Mouse (Mus musculus) CH12.LX (cell line): ENCODE results near the gene Senp6. TPM values are rescaled to one million over a fixed set of nuclear protein-coding genes. Genes with fewer than 3 reads are reported as not detected.
A peak's percentile ranks its signal among the peaks of the same experiment; 100 is the strongest.

Experiments used
- DNase-seq: peaks from one replicate; pipeline ENCODE4 v3.0.0-alpha.2; 2013; ENCODE audit errors: extremely low read depth
- H3K27ac ChIP-seq: 2 replicates; pipeline ENCODE4 v1.5.1; 2012; ENCODE audit warnings: low read depth, mild to moderate bottlenecking, control low read depth, moderate library complexity; ENCODE audit not compliant: insufficient read depth
- H3K27me3 ChIP-seq: replicated peaks from 2 replicates; pipeline ENCODE3; 2012; ENCODE audit warnings: inconsistent platforms
- H3K36me3 ChIP-seq, 2 experiments: replicated peaks in 1 of 2; 2 replicates each; pipeline versions ENCODE3 to v1.6.1; 2012; ENCODE audit warnings: inconsistent platforms in 1 of 2, low read length in 1 of 2, mild to moderate bottlenecking in 1 of 2, mixed read lengths in 1 of 2, moderate library complexity in 1 of 2; ENCODE audit not compliant: control insufficient read depth in 1 of 2, insufficient read depth in 1 of 2
- H3K4me1 ChIP-seq, 2 experiments: 2 replicates each; pipeline ENCODE4 v1.6.1; 2012; ENCODE audit warnings: inconsistent platforms in 1 of 2, moderate library complexity in 1 of 2; ENCODE audit not compliant: insufficient read depth in 2 of 2, control insufficient read depth in 1 of 2
- H3K4me2 ChIP-seq: 2 replicates; pipeline ENCODE4 v1.6.1; 2012; ENCODE audit warnings: low read depth, mild to moderate bottlenecking, control low read depth; ENCODE audit not compliant: poor library complexity, insufficient read depth, severe bottlenecking
- H3K4me3 ChIP-seq, 3 experiments: fragments of 150-350 bp in 1 of 3; sonication (generic) in 1 of 3; replicated peaks in 1 of 3; 2 replicates each; pipeline versions ENCODE3 to v1.5.1; 2011 to 2012; ENCODE audit warnings: low read depth in 2 of 3, low read length in 2 of 3, mild to moderate bottlenecking in 2 of 3, moderate library complexity in 2 of 3, control low read depth in 1 of 3, improper control_type of control experiment in 1 of 3, inconsistent platforms in 1 of 3, mixed read lengths in 1 of 3; ENCODE audit not compliant: poor library complexity in 1 of 3
- H3K79me2 ChIP-seq: replicated peaks from 2 replicates; pipeline ENCODE4 v1.6.1; 2012; ENCODE audit warnings: mild to moderate bottlenecking, moderate library complexity; ENCODE audit not compliant: control insufficient read depth, poor library complexity, insufficient read depth, severe bottlenecking; ENCODE audit errors: extremely low read depth
- H3K9ac ChIP-seq: 2 replicates; pipeline ENCODE4 v1.6.1; 2012; ENCODE audit warnings: low read depth, mild to moderate bottlenecking, control low read depth, moderate library complexity; ENCODE audit not compliant: insufficient read depth
- H3K9me3 ChIP-seq: replicated peaks from 2 replicates; pipeline ENCODE3; 2012; ENCODE audit warnings: low read length, inconsistent platforms, mixed read lengths
- BHLHE40 ChIP-seq: IDR thresholded peaks from 2 replicates; pipeline ENCODE4 v1.6.1; 2011; ENCODE audit warnings: mild to moderate bottlenecking, low read depth, low read length, improper control_type of control experiment
- CHD1 ChIP-seq: IDR thresholded peaks from 2 replicates; pipeline ENCODE4 v1.6.1; 2012; ENCODE audit warnings: low read depth, low read length, improper control_type of control experiment, inconsistent platforms
- CTCF ChIP-seq, 2 experiments: IDR thresholded peaks in 1 of 2; conservative IDR thresholded peaks in 1 of 2; 2 replicates each; pipeline ENCODE4 v1.5.1; 2011 to 2012; ENCODE audit warnings: low read depth in 2 of 2, low read length in 2 of 2, improper control_type of control experiment in 1 of 2, inconsistent platforms in 1 of 2, mild to moderate bottlenecking in 1 of 2, moderate library complexity in 1 of 2
- E2F4 ChIP-seq: IDR thresholded peaks from 2 replicates; pipeline ENCODE4 v1.6.1; 2011; ENCODE audit warnings: low read depth, low read length, improper control_type of control experiment; ENCODE audit not compliant: insufficient replicate concordance
- ELF1 ChIP-seq: IDR thresholded peaks from 2 replicates; pipeline ENCODE4 v1.6.1; 2014; ENCODE audit warnings: low read depth, mild to moderate bottlenecking, inconsistent platforms, low read length, improper control_type of control experiment
- EP300 ChIP-seq: IDR thresholded peaks from 2 replicates; pipeline ENCODE4 v1.6.1; 2011; ENCODE audit warnings: low read length, improper control_type of control experiment
- GABPA ChIP-seq: IDR thresholded peaks from 2 replicates; pipeline ENCODE4 v1.6.1; 2012; ENCODE audit warnings: low read depth, low read length, improper control_type of control experiment, inconsistent platforms; ENCODE audit not compliant: insufficient replicate concordance
- HCFC1 ChIP-seq: IDR thresholded peaks from 2 replicates; pipeline ENCODE4 v1.6.1; 2012; ENCODE audit warnings: low read depth, mild to moderate bottlenecking, inconsistent platforms, low read length, improper control_type of control experiment
- IRF4 ChIP-seq: IDR thresholded peaks from 2 replicates; pipeline ENCODE4 v1.6.1; 2014; ENCODE audit warnings: low read depth, mild to moderate bottlenecking, inconsistent platforms, low read length, improper control_type of control experiment
- JUN ChIP-seq: IDR thresholded peaks from 2 replicates; pipeline ENCODE4 v1.6.1; 2011; ENCODE audit warnings: low read depth, mild to moderate bottlenecking, low read length, improper control_type of control experiment, moderate library complexity; ENCODE audit not compliant: insufficient read depth
- JUND ChIP-seq: conservative IDR thresholded peaks from 2 replicates; pipeline ENCODE4 v1.6.1; 2011; ENCODE audit warnings: low read depth, low read length, improper control_type of control experiment
- KAT2A ChIP-seq: IDR thresholded peaks from 2 replicates; pipeline ENCODE4 v1.6.1; 2012; ENCODE audit warnings: low read length, improper control_type of control experiment, inconsistent platforms; ENCODE audit not compliant: insufficient replicate concordance
- MAFK ChIP-seq: IDR thresholded peaks from 2 replicates; pipeline ENCODE4 v1.6.1; 2011; ENCODE audit warnings: low read length, improper control_type of control experiment; ENCODE audit not compliant: insufficient replicate concordance
- MAX ChIP-seq: IDR thresholded peaks from 2 replicates; pipeline ENCODE4 v1.6.1; 2011; ENCODE audit warnings: low read length, improper control_type of control experiment
- MEF2A ChIP-seq: IDR thresholded peaks from 2 replicates; pipeline ENCODE4 v1.6.1; 2014; ENCODE audit warnings: low read depth, mild to moderate bottlenecking, inconsistent platforms, low read length, improper control_type of control experiment, borderline replicate concordance
- MXI1 ChIP-seq: IDR thresholded peaks from 2 replicates; pipeline ENCODE4 v1.6.1; 2011; ENCODE audit warnings: mild to moderate bottlenecking, low read depth, low read length, improper control_type of control experiment
- MYC ChIP-seq: IDR thresholded peaks from 2 replicates; pipeline ENCODE4 v1.6.1; 2011; ENCODE audit warnings: low read depth, mild to moderate bottlenecking, improper control_type of control experiment, low read length
- NRF1 ChIP-seq: IDR thresholded peaks from 2 replicates; pipeline ENCODE4 v1.6.1; 2014; ENCODE audit warnings: low read depth, mild to moderate bottlenecking, inconsistent platforms, low read length, improper control_type of control experiment, moderate library complexity
- PAX5 ChIP-seq: IDR thresholded peaks from 2 replicates; pipeline ENCODE4 v1.6.1; 2012; ENCODE audit warnings: low read length, inconsistent platforms, mixed read lengths
- RAD21 ChIP-seq: IDR thresholded peaks from 2 replicates; pipeline ENCODE4 v1.6.1; 2011; ENCODE audit warnings: low read depth, mild to moderate bottlenecking, low read length, improper control_type of control experiment, moderate library complexity
- SMC3 ChIP-seq: IDR thresholded peaks from 2 replicates; pipeline ENCODE4 v1.6.1; 2011; ENCODE audit warnings: low read depth, low read length, improper control_type of control experiment
- TBP ChIP-seq: conservative IDR thresholded peaks from 2 replicates; pipeline ENCODE4 v1.6.1; 2011; ENCODE audit warnings: low read depth, low read length, improper control_type of control experiment
- UBTF ChIP-seq: IDR thresholded peaks from 2 replicates; pipeline ENCODE4 v1.6.1; 2012; ENCODE audit warnings: low read depth, mild to moderate bottlenecking, inconsistent platforms, low read length, improper control_type of control experiment, moderate library complexity
- USF1 ChIP-seq: IDR thresholded peaks from 2 replicates; pipeline ENCODE4 v1.6.1; 2014; ENCODE audit warnings: low read depth, mild to moderate bottlenecking, inconsistent platforms, low read length, improper control_type of control experiment
- USF2 ChIP-seq: conservative IDR thresholded peaks from 2 replicates; pipeline ENCODE4 v1.6.1; 2011; ENCODE audit warnings: low read depth, low read length, improper control_type of control experiment
- ZC3H11A ChIP-seq: IDR thresholded peaks from 2 replicates; pipeline ENCODE4 v1.6.1; 2012; ENCODE audit warnings: low read depth, mild to moderate bottlenecking, inconsistent platforms, low read length, improper control_type of control experiment
- ZKSCAN1 ChIP-seq: IDR thresholded peaks from 2 replicates; pipeline ENCODE4 v1.6.1; 2012; ENCODE audit warnings: low read depth, inconsistent platforms, low read length, improper control_type of control experiment, borderline replicate concordance
- ZMIZ1 ChIP-seq: IDR thresholded peaks from 2 replicates; pipeline ENCODE4 v1.6.1; 2012; ENCODE audit warnings: low read depth, mild to moderate bottlenecking, inconsistent platforms, low read length, improper control_type of control experiment
- dilution Hi-C: fragments of 300-500 bp; cut with MboI; formaldehyde crosslinking; loops from 2 replicates; pipeline ENCODE4 v1.14.3; 2020; ENCODE audit warnings: low sequenced_read_pairs; ENCODE audit not compliant: extremely low pct_unique_long_range_greater_than_20kb, extremely low pct_ligation_motif_present
- in situ Hi-C: fragments of 300-500 bp; cut with MboI; formaldehyde crosslinking; loops from 3 replicates; pipeline ENCODE4 v1.14.3; 2019; ENCODE audit warnings: low sequenced_read_pairs, low pct_ligation_motif_present, low pct_unique_long_range_greater_than_20kb, mixed read lengths
- polyA plus RNA-seq: library from polyadenylated mRNA; unstranded; fragments of >175 nt; gene quantifications from 2 replicates; pipeline ENCODE4 v1.2.1, GENCODE M21; 2012; ENCODE audit warnings: low read depth; ENCODE audit not compliant: insufficient read length
- total RNA-seq, 2 experiments: library from RNA; depleted of rRNA; stranded (reverse); fragments of 300-350 nt in 1 of 2; fragments of >200 nt in 1 of 2; gene quantifications; 2 replicates each; pipeline ENCODE4 v1.2.3; 2012 to 2014

Senp6 gene
- total and polyA plus RNA-seq, 3 experiments, result 97.5 to 167 (median 113) TPM

- DNase-seq, result peak; percentile 84
- Histone ChIP-seq H3K79me2 (no peaks in the 10 kb centered on the region), H3K9ac (no peak overlapping the region), H3K4me3 (no peak overlapping the region), H3K27me3 (no peaks in the 10 kb centered on the region), H3K27ac (no peak overlapping the region), H3K36me3 (no peaks in the 10 kb centered on the region), H3K4me1 (no peaks in the 10 kb centered on the region), H3K4me2 (no peak overlapping the region)
- in situ Hi-C loops, result no loop called here
- dilution Hi-C loops, result no loop called here
- no peak for TF ChIP-seq GABPA
- TF ChIP-seq TBP, result no peak
- TF ChIP-seq JUND, result 0 out of 2 replicates have a peak, but pooled peaks have one; percentile 24
- TF ChIP-seq NRF1, result no peak
- TF ChIP-seq MYC, result no peak
- no peak for TF ChIP-seq ZKSCAN1
- no peak for TF ChIP-seq EP300
- TF ChIP-seq CTCF (conservative IDR thresholded peaks at IDR 0.05 in 1 of 2, IDR thresholded peaks at IDR 0.05 in 1 of 2; ENCODE audit: low read depth in 2 of 2, low read length in 2 of 2), result peak; percentile 64 to 80
- no peak for TF ChIP-seq USF1
- TF ChIP-seq HCFC1, result no peak
- peak; percentile 71 for TF ChIP-seq SMC3
- no peak for TF ChIP-seq KAT2A
- no peak for TF ChIP-seq MAFK
- no peak for TF ChIP-seq MEF2A
- TF ChIP-seq ZC3H11A, result peak; percentile 35; the same call in 1 of the 2 replicates
- TF ChIP-seq RAD21, result peak; percentile 88
- TF ChIP-seq, all 38 proteins: peak for 5
- H3K9me3 ChIP-seq, result peaks cover 6% of the 10 kb centered on the region
Observed at GRCm38 (mm10) chr9:80026017-80026416, 40.7 kb upstream of the Senp6 start.

- Histone ChIP-seq H3K4me1 (no peaks in the 10 kb centered on the region), H3K4me2 (no peak overlapping the region), H3K9ac (no peak overlapping the region), H3K27me3 (no peaks in the 10 kb centered on the region), H3K4me3 (no peak overlapping the region), H3K9me3 (peaks cover 6% of the 10 kb centered on the region), H3K36me3 (no peaks in the 10 kb centered on the region), H3K27ac (no peak overlapping the region), H3K79me2 (no peaks in the 10 kb centered on the region)
- no peak for DNase-seq
- dilution Hi-C loops, result no loop called here
- in situ Hi-C loops, result no loop called here
- TF ChIP-seq IRF4 (no peak), UBTF (no peak), CHD1 (no peak), KAT2A (no peak), E2F4 (no peak), USF2 (no peak), JUN (no peak), RAD21 (no peak), MYC (no peak), MAX (no peak), GABPA (no peak), HCFC1 (no peak), BHLHE40 (no peak), ZMIZ1 (no peak), ELF1 (no peak), MAFK (no peak), EP300 (no peak), MXI1 (no peak), ZKSCAN1 (no peak), PAX5 (no peak)
Observed at GRCm38 (mm10) chr9:80026581-80027021, 40.1 kb upstream of the Senp6 start.
